Mouse (Mus musculus): ENCODE measurements at regions not wholly inside any gene's neighbourhood (a gene's known extent, or its start where the extent isn't known, plus 50 kb on each side); places are given as distances from the start of the nearest gene placed in this dataset.

- peak; percentile 40 for TF ChIP-seq CTCF (IDR thresholded peaks at IDR 0.05)
- TF ChIP-seq POLR2A (IDR thresholded peaks at IDR 0.05; ENCODE audit: insufficient read depth, low read depth, low read length): no peak
- TF ChIP-seq EP300 (IDR thresholded peaks at IDR 0.05; ENCODE audit: insufficient read depth, low read depth, low read length): no peak
Observed at GRCm38 (mm10) chr5:119571644-119572043, 98.8 kb upstream of the Tbx3 start.

All from heart, adult 2 months (tissue).